ENCODE assay signal across 8 mouse cellular contexts in genomic region chr11:3132957-3133356, GRCm38 (mm10).
DNase-seq lines count a peak whose midpoint lies in the region; ATAC-seq and TF ChIP-seq lines count a peak whose summit lies in the region.
"Not testable (repeated sequence)": the region's sequence is repeated elsewhere in the genome, so short reads cannot be mapped to it uniquely, and the experiment has no call there.

No protein-coding gene starts in this region.

- not testable (repeated sequence) for DNase-seq in G1E (ENCODE audit: low spot score); midbrain, embryonic 11.5 days (ENCODE audit: low spot score, missing footprints)
- peak; percentile 16 for DNase-seq in kidney, postnatal 14 days

- H3K27me3 ChIP-seq in G1E (ENCODE audit: insufficient read depth, low read length); forebrain, embryonic 13.5 days; heart, embryonic 11.5 days (ENCODE audit: control insufficient read depth, insufficient read depth, low read length); hindbrain, embryonic 15.5 days; liver, embryonic 15.5 days; midbrain, embryonic 11.5 days (ENCODE audit: control insufficient read depth, insufficient read depth, low read length): not testable (repeated sequence)

- ATAC-seq in G1E (ENCODE audit: extremely low read depth, insufficient number of reproducible peaks, low FRiP score, poor library complexity, severe bottlenecking), result peak; percentile 0; the same call in 1 of the 2 replicates
- ATAC-seq in forebrain, embryonic 13.5 days, result peak; percentile 9; the same call in 1 of the 2 replicates
- ATAC-seq in heart, embryonic 11.5 days (replicated peaks; ENCODE audit: insufficient number of reproducible peaks, low FRiP score, low TSS enrichment), result peak; percentile 4; the same call in 1 of the 2 replicates
- peak; percentile 6 for ATAC-seq in hindbrain, embryonic 15.5 days (ENCODE audit: low FRiP score, low read depth)
- ATAC-seq in liver, embryonic 15.5 days (ENCODE audit: insufficient read depth), result 0 out of 2 replicates have a peak, but pooled peaks have one; percentile 3
- peak; percentile 8 for ATAC-seq in midbrain, embryonic 11.5 days (ENCODE audit: low FRiP score)
- ATAC-seq in neutrophil, adult 5-6 weeks (ENCODE audit: extremely low read depth, insufficient number of reproducible peaks, low FRiP score, poor library complexity, severe bottlenecking), result peak; percentile 2

- not testable (repeated sequence) for H3K4me2 ChIP-seq in forebrain, embryonic 13.5 days; heart, embryonic 11.5 days; hindbrain, embryonic 15.5 days; liver, embryonic 15.5 days; midbrain, embryonic 11.5 days

- H3K9me3 ChIP-seq in G1E (replicated peaks); heart, embryonic 11.5 days (replicated peaks; ENCODE audit: control insufficient read depth, low read length); midbrain, embryonic 11.5 days (ENCODE audit: control insufficient read depth, low read length): not testable (repeated sequence)
- peaks cover 21% of the 10 kb centered on the region for H3K9me3 ChIP-seq in forebrain, embryonic 13.5 days (replicated peaks)
- peaks cover 21% of the 10 kb centered on the region for H3K9me3 ChIP-seq in hindbrain, embryonic 15.5 days
- H3K9me3 ChIP-seq in liver, embryonic 15.5 days (replicated peaks), result peaks cover 14% of the 10 kb centered on the region; the same call in 1 of the 2 replicates

- WGBS in forebrain, embryonic 13.5 days, result 92% methylated on average over 3 of the region's 3 CpGs
- 70% methylated on average over 3 of the region's 3 CpGs for WGBS in heart, embryonic 11.5 days (ENCODE audit: insufficient replicate concordance)
- WGBS in hindbrain, embryonic 15.5 days, result 90% methylated on average over 3 of the region's 3 CpGs
- WGBS in liver, embryonic 15.5 days (ENCODE audit: insufficient replicate concordance), result 60% methylated on average over 3 of the region's 3 CpGs
- WGBS in midbrain, embryonic 11.5 days, result 94% methylated on average over 3 of the region's 3 CpGs

- not testable (repeated sequence) for H3K9ac ChIP-seq in forebrain, embryonic 13.5 days; heart, embryonic 11.5 days (ENCODE audit: low read depth, low read length); hindbrain, embryonic 15.5 days; liver, embryonic 15.5 days; midbrain, embryonic 11.5 days (ENCODE audit: low read length)

- H3K4me3 ChIP-seq in G1E (ENCODE audit: low read depth, low read length); forebrain, embryonic 13.5 days; heart, embryonic 11.5 days (ENCODE audit: low read depth, low read length); hindbrain, embryonic 15.5 days; liver, embryonic 15.5 days (replicated peaks); midbrain, embryonic 11.5 days (ENCODE audit: low read depth, low read length): not testable (repeated sequence)

- H3K36me3 ChIP-seq in G1E (replicated peaks), result peaks cover 17% of the 10 kb centered on the region
- peaks cover 22% of the 10 kb centered on the region for H3K36me3 ChIP-seq in forebrain, embryonic 13.5 days (ENCODE audit: poor library complexity, severe bottlenecking)
- not testable (repeated sequence) for H3K36me3 ChIP-seq in heart, embryonic 11.5 days (ENCODE audit: control insufficient read depth, insufficient read depth, low read length); hindbrain, embryonic 15.5 days; liver, embryonic 15.5 days (replicated peaks); midbrain, embryonic 11.5 days (ENCODE audit: control insufficient read depth, insufficient read depth, low read length)

- not testable (repeated sequence) for TF ChIP-seq CTCF in G1E (IDR thresholded peaks at IDR 0.05; ENCODE audit: low read depth, low read length)

- H3K4me1 ChIP-seq in G1E (ENCODE audit: insufficient read depth, low read depth, low read length); forebrain, embryonic 13.5 days; heart, embryonic 11.5 days (ENCODE audit: control insufficient read depth, insufficient read depth, low read length); hindbrain, embryonic 15.5 days (replicated peaks); liver, embryonic 15.5 days (replicated peaks); midbrain, embryonic 11.5 days (ENCODE audit: control insufficient read depth, insufficient read depth, low read length): not testable (repeated sequence)

- not testable (repeated sequence) for H3K27ac ChIP-seq in forebrain, embryonic 13.5 days; heart, embryonic 11.5 days (ENCODE audit: low read depth, low read length); hindbrain, embryonic 15.5 days (replicated peaks); liver, embryonic 15.5 days (replicated peaks); midbrain, embryonic 11.5 days (ENCODE audit: low read depth, low read length)
